Mouse (Mus musculus) liver, adult (tissue): ENCODE measurements around the gene BC051142.

Experiments
- GATA4 ChIP-seq: IDR thresholded peaks from 2 replicates; pipeline ENCODE4 v1.6.1; 2014; ENCODE audit warnings: mild to moderate bottlenecking, low read length; ENCODE audit not compliant: insufficient replicate concordance

BC051142 gene

DNA sequence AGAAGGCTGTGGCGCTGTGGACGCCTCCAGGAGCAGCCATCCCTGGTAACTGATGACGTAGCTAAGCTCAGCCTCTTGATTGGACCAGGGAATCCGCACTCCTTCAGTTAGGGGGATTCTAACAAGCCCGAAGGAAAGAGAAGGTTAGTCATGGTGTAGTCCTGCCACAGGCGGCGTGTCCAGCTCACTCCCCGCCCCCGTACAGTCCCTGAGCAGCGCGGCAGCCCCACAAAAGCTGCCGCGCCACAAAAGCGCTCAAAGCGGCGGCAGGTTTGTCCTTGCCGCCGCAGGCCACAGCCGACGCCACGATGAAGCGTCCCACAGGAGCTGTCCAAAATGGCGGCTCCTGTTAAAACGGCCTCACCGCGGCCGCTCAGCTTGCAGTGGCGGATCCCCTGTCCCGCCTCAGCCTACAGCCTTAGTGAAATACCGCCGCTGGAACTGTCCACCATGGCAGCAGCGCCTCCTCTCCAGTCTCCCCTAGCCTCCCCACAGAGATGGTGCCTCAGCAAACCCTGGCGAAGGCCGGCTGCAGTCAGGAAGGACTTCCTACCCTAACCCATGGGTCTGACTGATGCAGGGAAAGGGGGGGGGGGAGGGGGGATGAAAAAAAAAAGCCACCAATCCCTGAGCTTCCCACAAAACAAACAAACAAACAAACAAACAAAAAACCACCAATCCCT, at the start of gene BC051142:
BC051142 (plus strand) TSS at position 110 of the 683 bp plus-strand sequence.
- no peak for TF ChIP-seq GATA4

GRCm38 (mm10) chr17:34349429-34349828, 49.2 kb upstream of the BC051142 start:
- TF ChIP-seq GATA4, result no peak

- no peak for TF ChIP-seq GATA4
Observed at GRCm38 (mm10) chr17:34354539-34354938, 44.1 kb upstream of the BC051142 start, which contains the start of gene Btnl2. Btnl2 (plus strand) TSS chr17:34354822.

GRCm38 (mm10) chr17:34354940-34355339, 43.7 kb upstream of the BC051142 start:
- TF ChIP-seq GATA4, result no peak

DNA sequence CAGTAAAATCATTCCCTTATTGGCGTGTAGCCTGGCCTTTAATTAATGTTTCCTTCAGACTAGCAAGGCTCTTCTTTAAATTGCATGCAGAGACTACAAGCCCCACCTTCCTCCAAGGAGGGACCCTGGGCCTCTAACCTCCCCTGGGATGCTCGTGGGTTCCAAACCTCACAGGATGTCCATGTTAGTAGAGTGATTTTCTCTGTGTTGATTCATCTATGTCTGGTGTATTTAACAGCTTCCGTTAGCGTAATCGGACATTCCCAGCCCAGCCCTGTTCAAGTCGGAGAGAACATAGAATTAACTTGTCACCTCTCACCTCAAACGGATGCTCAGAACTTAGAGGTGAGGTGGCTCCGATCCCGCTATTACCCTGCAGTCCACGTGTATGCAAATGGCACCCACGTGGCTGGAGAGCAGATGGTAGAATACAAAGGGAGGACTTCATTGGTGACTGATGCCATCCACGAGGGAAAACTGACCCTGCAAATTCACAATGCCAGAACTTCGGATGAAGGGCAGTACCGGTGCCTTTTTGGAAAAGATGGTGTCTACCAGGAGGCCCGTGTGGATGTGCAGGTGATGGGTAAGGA, 35.6 kb upstream of the BC051142 start:
- TF ChIP-seq GATA4, result no peak

- TF ChIP-seq GATA4, result no peak
Observed at GRCm38 (mm10) chr17:34363676-34364310, 34.8 kb upstream of the BC051142 start.

DNA sequence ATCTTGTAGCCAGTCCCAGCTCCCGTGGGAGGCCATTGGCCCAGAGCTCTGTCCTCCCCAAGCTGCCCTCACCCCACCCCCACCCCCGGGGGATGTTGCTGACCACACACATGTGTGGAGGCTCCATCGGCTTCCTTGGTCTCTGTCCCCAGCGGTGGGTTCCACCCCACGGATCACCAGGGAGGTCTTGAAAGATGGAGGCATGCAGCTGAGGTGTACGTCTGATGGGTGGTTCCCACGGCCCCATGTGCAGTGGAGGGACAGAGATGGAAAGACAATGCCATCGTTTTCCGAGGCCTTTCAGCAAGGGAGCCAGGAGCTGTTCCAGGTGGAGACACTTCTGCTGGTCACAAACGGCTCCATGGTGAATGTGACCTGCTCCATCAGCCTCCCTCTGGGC, 33.6 kb upstream of the BC051142 start:
- no peak for TF ChIP-seq GATA4

DNA sequence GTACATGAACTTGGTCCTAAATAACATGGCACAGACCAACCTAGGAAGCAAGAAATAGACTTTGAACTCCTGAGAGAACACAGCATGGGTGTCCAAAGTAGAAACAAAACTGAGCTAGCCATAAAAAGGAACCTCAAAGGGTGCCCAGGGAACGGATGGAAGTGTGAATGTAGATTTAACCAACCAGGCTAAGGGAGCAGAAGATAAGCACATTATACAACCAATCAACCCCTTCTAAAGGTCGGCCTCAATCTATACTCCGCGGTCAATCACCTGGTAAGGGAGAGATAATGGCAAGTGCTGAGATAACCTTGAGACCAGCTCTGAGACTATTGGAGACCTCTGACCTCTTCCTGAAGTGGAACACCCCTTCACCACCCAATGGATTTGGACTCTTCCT, 28.1 kb upstream of the BC051142 start:
- no peak for TF ChIP-seq GATA4

GRCm38 (mm10) chr17:34373055-34373709, 25.4 kb upstream of the BC051142 start:
- no peak for TF ChIP-seq GATA4

DNA sequence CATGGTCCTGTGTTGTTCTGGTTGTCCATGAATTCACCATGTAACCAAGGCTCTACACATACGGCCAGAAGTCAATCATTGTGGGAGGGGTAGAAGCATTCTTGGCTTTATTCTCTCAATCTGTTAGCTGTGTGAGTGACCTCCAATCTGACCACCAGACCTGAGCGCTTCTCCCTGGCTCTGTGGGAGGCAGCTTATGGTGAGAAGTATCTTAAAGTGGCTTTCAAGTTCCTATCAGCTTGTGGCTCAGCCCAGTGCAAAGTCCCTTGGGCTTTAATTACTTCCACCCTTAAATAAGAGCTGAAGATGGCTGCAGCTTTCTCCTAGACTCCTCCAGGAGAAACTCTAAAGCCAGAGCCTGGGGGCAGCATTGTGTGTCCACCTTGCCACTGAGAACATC, 21.8 kb upstream of the BC051142 start, which contains the start of gene Btnl1:
Btnl1 (plus strand) TSS at position 286 of the 400 bp plus-strand sequence.
- no peak for TF ChIP-seq GATA4

DNA sequence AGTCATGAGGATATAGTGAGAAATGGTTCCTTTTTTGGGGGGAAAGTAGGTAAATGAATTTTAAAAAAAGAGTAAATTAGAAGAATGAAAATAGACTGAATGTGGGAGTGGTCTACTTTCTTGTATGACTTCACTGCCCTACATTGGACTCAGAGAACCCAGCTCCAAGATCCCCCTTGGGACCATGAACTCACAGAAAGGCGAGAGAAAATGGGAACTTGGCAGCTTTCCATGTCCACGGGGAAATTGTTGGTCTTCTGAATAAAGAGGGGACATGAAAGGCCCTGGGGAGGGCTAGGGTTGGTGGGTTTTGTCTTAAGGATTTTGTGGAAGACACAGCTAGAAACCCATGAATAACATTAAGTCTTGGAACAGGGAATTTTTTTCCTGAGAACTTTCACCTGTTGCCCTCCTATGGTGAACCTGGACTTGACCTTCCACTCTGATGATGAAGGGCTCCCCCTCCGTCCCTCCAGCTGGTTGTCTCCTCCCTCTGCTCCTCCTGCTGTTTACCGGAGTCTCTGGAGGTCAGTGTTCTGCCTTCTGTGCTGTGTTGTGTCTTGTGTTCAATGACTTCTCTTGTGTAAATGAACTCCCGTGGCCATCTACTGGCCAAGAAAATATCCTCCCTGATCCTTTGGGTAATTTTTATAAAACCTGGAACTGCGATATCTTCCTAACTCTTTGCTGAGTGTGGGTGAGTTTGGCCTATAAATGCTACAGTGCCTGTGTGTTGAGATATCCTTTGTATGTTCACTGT, 21.0 kb upstream of the BC051142 start:
- no peak for TF ChIP-seq GATA4

GRCm38 (mm10) chr17:34378716-34379115, 19.9 kb upstream of the BC051142 start:
- TF ChIP-seq GATA4, result no peak

- TF ChIP-seq GATA4, result no peak
Observed at GRCm38 (mm10) chr17:34379451-34379850, 19.2 kb upstream of the BC051142 start.

DNA sequence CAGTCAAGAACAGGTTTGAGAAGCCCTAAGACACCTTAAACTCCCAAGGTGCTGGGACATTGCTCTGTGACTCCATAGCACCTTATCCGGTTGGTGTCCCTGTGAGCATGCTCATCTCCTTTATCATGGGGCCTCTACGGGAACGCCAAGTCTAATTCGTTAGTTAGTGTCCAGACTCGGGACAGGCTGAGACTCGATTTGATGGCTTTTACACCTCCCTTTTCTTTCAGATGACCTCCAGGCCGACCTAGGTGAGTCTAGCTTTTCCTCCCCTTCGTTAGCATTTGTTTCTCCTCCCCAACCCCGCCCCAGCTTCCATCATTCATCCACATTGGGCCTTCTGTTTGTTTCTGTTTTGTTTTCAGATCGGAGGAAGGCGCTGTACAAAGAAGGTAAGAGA, 16.7 kb upstream of the BC051142 start:
- TF ChIP-seq GATA4, result no peak

DNA sequence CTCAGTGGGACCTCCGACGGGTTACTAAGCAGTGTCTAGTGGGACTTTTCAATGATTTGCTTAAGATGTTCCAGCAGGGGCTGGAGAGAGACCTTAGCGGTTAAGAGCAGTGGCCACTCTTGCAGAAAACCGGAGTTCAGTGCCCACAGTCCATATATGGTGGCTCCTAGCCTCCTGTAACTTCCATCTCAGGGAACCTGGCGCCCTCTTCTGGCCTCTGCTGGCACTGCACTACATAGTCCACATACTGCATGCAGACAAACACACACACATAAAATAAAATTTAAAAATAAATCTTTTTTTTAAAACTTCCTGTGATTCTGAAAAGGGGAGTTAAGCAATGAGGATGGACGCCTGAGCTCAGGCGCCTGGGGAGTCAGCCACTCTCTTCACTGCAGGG, 15.4 kb upstream of the BC051142 start:
- no peak for TF ChIP-seq GATA4
